Mouse (Mus musculus) monocyte, adult 59 days (primary cell): ENCODE data around the gene Usp37. TPM values are rescaled to one million over a fixed set of nuclear protein-coding genes. Genes with fewer than 3 reads are reported as not detected.

Experiments used
- total RNA-seq, 2 experiments: library from RNA; stranded (reverse); gene quantifications; one replicate each; pipeline ENCODE4 v1.2.4; 2023

The Usp37 gene
- total RNA-seq = 10 to 100 TPM; 15.8 to 18.7 TPM

GRCm38 (mm10) chr1:74544184-74544583, at the start of gene Usp37:
Gene Usp37, minus strand, starts transcription at chr1:74544284.

GRCm38 (mm10) chr1:74587773-74588445, 43.8 kb upstream of the Usp37 start, which contains the start of the genes Zfp142 and Bcs1l:
Gene Zfp142, minus strand, starts transcription at chr1:74588246.
Gene Bcs1l, plus strand, starts transcription at chr1:74588289.

GRCm38 (mm10) chr1:74542451-74542961, 1.6 kb downstream of the Usp37 start, which contains the start of gene Plcd4:
Gene Plcd4, plus strand, starts transcription at chr1:74542888.

GRCm38 (mm10) chr1:74505721-74506464, 38.2 kb downstream of the Usp37 start, which contains the start of gene Cnot9:
Gene Cnot9, plus strand, starts transcription at chr1:74506058.

GRCm38 (mm10) chr1:74408589-74409504, 135.2 kb downstream of the Usp37 start, which contains the start of gene Vil1:
Gene Vil1, plus strand, starts transcription at chr1:74409376.

GRCm38 (mm10) chr1:74390924-74391748, 152.9 kb downstream of the Usp37 start, which contains the start of gene Ctdsp1:
Gene Ctdsp1, plus strand, starts transcription at chr1:74391509.

Other genes starting within 250 kb of the Usp37 start
- gene Tmbim1, start 238.7 kb downstream of the Usp37 start, total RNA-seq = 10 to 100 TPM; 66.7 to 88.5 TPM
- gene Catip, start 182.2 kb downstream of the Usp37 start, total RNA-seq = under 1 TPM; 0.49 to 0.76 TPM
- 100 to 1,000 TPM; 616 to 632 TPM for gene Slc11a1, start 169.1 kb downstream of the Usp37 start, total RNA-seq
- gene Ctdsp1, start 152.8 kb downstream of the Usp37 start, total RNA-seq = 100 to 1,000 TPM; 136 to 144 TPM
- gene Vil1, start 134.9 kb downstream of the Usp37 start, total RNA-seq = under 1 TPM in 1 of 2 experiments, not detected in 1; 1.00 TPM
- 10 to 100 TPM; 18.8 to 18.9 TPM for gene Cnot9, start 38.2 kb downstream of the Usp37 start, total RNA-seq
- gene Plcd4, start 1.4 kb downstream of the Usp37 start, total RNA-seq = under 1 TPM in 1 of 2 experiments, not detected in 1; 0.85 TPM
- gene Zfp142, start 44.0 kb upstream of the Usp37 start, total RNA-seq = 10 to 100 TPM; 19.7 to 24.2 TPM
- 1 to 10 TPM; 6.5 to 7.0 TPM for gene Bcs1l, start 44.0 kb upstream of the Usp37 start, total RNA-seq
- 10 to 100 TPM; 38.6 to 45.9 TPM for gene Rnf25, start 57.1 kb upstream of the Usp37 start, total RNA-seq
- gene Stk36, start 57.2 kb upstream of the Usp37 start, total RNA-seq = under 1 TPM; 0.36 to 0.84 TPM
- 10 to 100 TPM; 26.2 to 33.6 TPM for gene Ttll4, start 117.5 kb upstream of the Usp37 start, total RNA-seq
- gene Cyp27a1, start 169.3 kb upstream of the Usp37 start, total RNA-seq = 100 to 1,000 TPM; 183 to 203 TPM
- gene Prkag3, start 204.9 kb upstream of the Usp37 start, total RNA-seq = not detected
- 1 to 10 TPM; 3.7 to 6.5 TPM for gene Wnt6, start 227.6 kb upstream of the Usp37 start, total RNA-seq
- not detected for gene Wnt10a, start 247.2 kb upstream of the Usp37 start, total RNA-seq